Mouse (Mus musculus) midbrain, embryonic 16.5 days (tissue): ENCODE measurements around the gene Samd4b. TPM values are rescaled to one million over a fixed set of nuclear protein-coding genes. Genes with fewer than 3 reads are reported as not detected.

ENCODE experiments used
- ATAC-seq: fragments of 200-750 bp; cut with Nextera tagmentation; 2 replicates; pipeline ENCODE4 v1.8.0; 2017; ENCODE audit warnings: moderate TSS enrichment
- H3K27ac ChIP-seq: fragments of 300-500 bp; sonication (generic); 2 replicates; pipeline ENCODE4 v1.5.1; 2014; ENCODE audit warnings: mild to moderate bottlenecking, low read length, mixed read lengths
- H3K27me3 ChIP-seq: fragments of 300-500 bp; sonication (generic); 2 replicates; pipeline ENCODE4 v1.6.1; 2014; ENCODE audit warnings: low read depth, low read length, mixed read lengths; ENCODE audit not compliant: control insufficient read depth, insufficient read depth
- H3K36me3 ChIP-seq: fragments of 300-500 bp; sonication (generic); 2 replicates; pipeline ENCODE4 v1.6.1; 2014; ENCODE audit warnings: mild to moderate bottlenecking, low read length, moderate library complexity, mixed read lengths; ENCODE audit not compliant: control insufficient read depth, insufficient read depth
- H3K4me1 ChIP-seq: fragments of 300-500 bp; sonication (generic); 2 replicates; pipeline ENCODE4 v1.6.1; 2014; ENCODE audit warnings: mild to moderate bottlenecking, low read length, mixed read lengths; ENCODE audit not compliant: control insufficient read depth, insufficient read depth
- H3K4me2 ChIP-seq: fragments of 300-500 bp; sonication (generic); 2 replicates; pipeline ENCODE4 v1.6.1; 2014; ENCODE audit warnings: mild to moderate bottlenecking, low read length, mixed read lengths
- H3K4me3 ChIP-seq: fragments of 300-500 bp; sonication (generic); 2 replicates; pipeline ENCODE4 v1.5.1; 2014; ENCODE audit warnings: low read depth, mild to moderate bottlenecking, low read length, moderate library complexity, mixed read lengths
- H3K9ac ChIP-seq: fragments of 300-500 bp; sonication (generic); 2 replicates; pipeline ENCODE4 v1.6.1; 2014; ENCODE audit warnings: low read depth, low read length, mixed read lengths
- H3K9me3 ChIP-seq: fragments of 300-500 bp; sonication (generic); replicated peaks from 2 replicates; pipeline ENCODE4 v1.6.1; 2014; ENCODE audit warnings: mild to moderate bottlenecking, low read length, mixed read lengths; ENCODE audit not compliant: control insufficient read depth, poor library complexity, severe bottlenecking
- WGBS: fragments of 180-500 bp; shearing (Covaris S2); extraction: QIAGEN DNeasy Blood & Tissue Kit; methylation state at CpG from one replicate; pipeline ENCODE4 v1.1.7; 2014; 5-methylcytosine and 5-hydroxymethylcytosine counted together
- polyA plus RNA-seq: library from polyadenylated mRNA; unstranded; fragments of >200 nt; fragmentation: Nextera tagmentation; extraction: Ambion mirVana; gene quantifications from 2 replicates; pipeline ENCODE4 v1.2.1, GENCODE M21; 2015

The Samd4b gene
- polyA plus RNA-seq, 1 experiment from 2014 or later = 20.4 TPM

GRCm38 (mm10) chr7:28570982-28571682, 26.8 kb downstream of the Samd4b start:
- H3K4me3 ChIP-seq = no peak overlapping the region
- no peak for ATAC-seq
- 56% methylated on average over 5 of the region's 5 CpGs for WGBS

DNA sequence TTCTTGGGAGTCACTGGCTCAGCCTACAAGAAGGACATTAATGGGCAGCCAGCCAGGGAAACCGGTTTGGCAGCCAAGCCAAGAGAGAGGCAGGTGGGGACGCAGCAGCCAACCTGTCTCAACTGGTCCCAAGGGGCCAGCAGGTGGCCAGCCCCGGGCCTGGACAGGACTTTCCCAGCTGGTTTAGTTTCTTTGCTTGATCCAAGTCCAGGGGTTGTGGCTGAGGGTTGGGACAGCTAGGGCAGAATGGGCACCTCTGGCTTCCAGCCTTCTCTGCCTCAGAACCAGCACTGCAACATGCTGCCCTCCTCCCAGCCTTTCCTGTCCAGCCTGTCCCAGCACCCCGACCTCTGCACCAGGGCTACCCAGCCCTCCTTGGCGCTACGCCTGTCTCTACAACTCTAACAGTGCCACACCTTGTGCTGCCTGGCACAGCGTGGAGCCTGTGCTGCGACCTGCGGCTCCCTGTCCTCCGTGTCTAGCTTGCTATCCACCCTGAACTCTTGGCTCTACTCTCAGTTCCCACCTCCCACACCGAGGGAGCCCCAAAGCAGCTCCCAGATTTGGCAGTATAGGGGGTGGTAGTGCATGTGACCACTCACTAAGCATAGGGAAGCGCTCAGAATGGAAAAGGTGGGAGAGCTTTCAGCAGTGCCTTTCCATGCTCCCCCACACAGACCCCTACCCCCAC, 27.5 kb downstream of the Samd4b start:
- Histone ChIP-seq H3K27ac (peak overlapping the region; percentile 39; the same call in 1 of the 2 replicates), H3K9ac (no peak overlapping the region)

More at GRCm38 (mm10) chr7:28570982-28571682, 26.8 kb downstream of the Samd4b start:
- H3K9me3 ChIP-seq = no peaks in the 10 kb centered on the region
- H3K4me2 ChIP-seq = no peak overlapping the region
- H3K9ac ChIP-seq = no peak overlapping the region
- no peaks in the 10 kb centered on the region for H3K27me3 ChIP-seq
- H3K36me3 ChIP-seq = peaks cover 7% of the 10 kb centered on the region
- H3K4me1 ChIP-seq = no peaks in the 10 kb centered on the region
- H3K27ac ChIP-seq = no peak overlapping the region

DNA sequence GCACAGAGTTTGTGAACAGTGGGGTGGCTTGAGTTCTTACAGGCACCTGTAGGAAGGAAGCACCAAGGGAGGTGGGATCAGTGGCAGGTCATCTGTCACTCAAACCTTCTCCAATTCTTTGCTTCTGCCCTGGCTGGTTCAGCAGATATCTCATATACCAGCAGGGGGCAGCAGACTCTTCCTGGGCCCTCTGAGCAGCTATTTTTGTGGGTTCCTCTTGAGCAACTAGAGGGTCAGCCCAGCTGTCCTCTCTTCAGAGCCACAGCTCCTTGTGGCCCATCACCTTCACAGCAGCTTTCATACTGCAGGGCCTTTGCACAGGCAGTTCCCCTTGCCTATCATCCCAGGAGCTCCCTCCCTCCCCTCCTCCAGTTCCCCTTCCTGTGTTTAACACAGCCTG, 29.7 kb downstream of the Samd4b start:
- no peak overlapping the region for H3K27ac ChIP-seq
- H3K4me1 ChIP-seq = no peaks in the 10 kb centered on the region
- H3K27me3 ChIP-seq = no peaks in the 10 kb centered on the region
- H3K9me3 ChIP-seq = no peaks in the 10 kb centered on the region
- no peak overlapping the region for H3K9ac ChIP-seq
- H3K4me2 ChIP-seq = no peak overlapping the region
- no peak overlapping the region for H3K4me3 ChIP-seq
- ATAC-seq = no peak
- H3K36me3 ChIP-seq = peaks cover 15% of the 10 kb centered on the region

More for the DNA sequence above, 27.5 kb downstream of the Samd4b start:
- Histone ChIP-seq H3K4me2 (no peak overlapping the region), H3K4me1 (no peaks in the 10 kb centered on the region), H3K4me3 (no peak overlapping the region), H3K36me3 (peaks cover 7% of the 10 kb centered on the region), H3K27me3 (no peaks in the 10 kb centered on the region), H3K9me3 (no peaks in the 10 kb centered on the region)
- no peak for ATAC-seq
- WGBS = 77% methylated on average over 12 of the region's 12 CpGs

- WGBS = 91% methylated on average over 4 of the region's 4 CpGs
- Histone ChIP-seq H3K4me3 (no peak overlapping the region), H3K9ac (no peak overlapping the region), H3K27me3 (no peaks in the 10 kb centered on the region), H3K36me3 (peaks cover 15% of the 10 kb centered on the region), H3K4me2 (no peak overlapping the region), H3K4me1 (no peaks in the 10 kb centered on the region), H3K27ac (no peak overlapping the region), H3K9me3 (no peaks in the 10 kb centered on the region)
- ATAC-seq = no peak
These were observed 30.4 kb downstream of the Samd4b start for GRCm38 (mm10) chr7:28567539-28567938.

GRCm38 (mm10) chr7:28565407-28565806, 32.5 kb downstream of the Samd4b start:
- H3K9me3 ChIP-seq = no peaks in the 10 kb centered on the region
- no peaks in the 10 kb centered on the region for H3K4me1 ChIP-seq
- ATAC-seq = no peak
- WGBS = 76% methylated on average over 5 of the region's 5 CpGs
- no peak overlapping the region for H3K4me3 ChIP-seq
- H3K36me3 ChIP-seq = peaks cover 15% of the 10 kb centered on the region
- H3K4me2 ChIP-seq = no peak overlapping the region
- H3K27ac ChIP-seq = no peak overlapping the region
- H3K9ac ChIP-seq = no peak overlapping the region
- H3K27me3 ChIP-seq = no peaks in the 10 kb centered on the region

GRCm38 (mm10) chr7:28562951-28563350, 35.0 kb downstream of the Samd4b start:
- no peak overlapping the region for H3K9ac ChIP-seq
- WGBS = 96% methylated on average over 13 of the region's 13 CpGs
- H3K9me3 ChIP-seq = no peaks in the 10 kb centered on the region
- no peaks in the 10 kb centered on the region for H3K4me1 ChIP-seq
- H3K36me3 ChIP-seq = peaks cover 22% of the 10 kb centered on the region
- H3K27ac ChIP-seq = no peak overlapping the region
- H3K4me3 ChIP-seq = no peak overlapping the region
- H3K27me3 ChIP-seq = no peaks in the 10 kb centered on the region
- H3K4me2 ChIP-seq = no peak overlapping the region
- ATAC-seq = no peak

DNA sequence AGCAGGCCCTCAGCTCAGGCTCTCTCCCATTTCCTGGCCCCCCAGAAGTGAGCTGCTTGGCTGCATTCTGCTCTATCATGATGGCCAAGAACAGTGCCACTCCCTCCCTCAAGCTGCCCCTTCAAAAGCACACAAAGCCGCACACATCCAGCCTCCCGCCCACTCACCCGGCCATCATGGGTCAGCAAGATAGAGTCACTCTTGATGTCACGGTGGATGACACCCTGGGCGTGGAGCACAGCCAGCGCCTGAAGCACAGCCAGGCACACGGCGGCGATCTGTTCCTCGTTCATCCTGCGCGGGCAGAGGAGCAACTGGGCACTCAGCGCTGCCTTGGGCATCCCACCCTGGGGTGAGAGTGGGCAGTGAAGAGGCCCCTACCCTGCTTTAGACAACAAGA, 35.6 kb downstream of the Samd4b start:
- no peak overlapping the region for H3K4me3 ChIP-seq
- no peaks in the 10 kb centered on the region for H3K9me3 ChIP-seq
- H3K27me3 ChIP-seq = no peaks in the 10 kb centered on the region
- H3K4me1 ChIP-seq = no peaks in the 10 kb centered on the region
- H3K36me3 ChIP-seq = peaks cover 16% of the 10 kb centered on the region
- no peak overlapping the region for H3K4me2 ChIP-seq
- no peak for ATAC-seq
- H3K9ac ChIP-seq = no peak overlapping the region
- 91% methylated on average over 13 of the region's 13 CpGs for WGBS
- H3K27ac ChIP-seq = no peak overlapping the region

- Histone ChIP-seq H3K9me3 (no peaks in the 10 kb centered on the region), H3K4me3 (no peak overlapping the region), H3K4me1 (no peaks in the 10 kb centered on the region), H3K9ac (no peak overlapping the region), H3K27ac (no peak overlapping the region), H3K36me3 (peaks cover 15% of the 10 kb centered on the region), H3K27me3 (no peaks in the 10 kb centered on the region), H3K4me2 (no peak overlapping the region)
- 86% methylated on average over 11 of the region's 11 CpGs for WGBS
- ATAC-seq = no peak
These were observed 36.0 kb downstream of the Samd4b start for GRCm38 (mm10) chr7:28561967-28562366.

- WGBS = 95% methylated on average over 10 of the region's 10 CpGs
- no peak for ATAC-seq
- H3K36me3 ChIP-seq = peaks cover 15% of the 10 kb centered on the region
These were observed 37.1 kb downstream of the Samd4b start for GRCm38 (mm10) chr7:28560856-28561255.

More at GRCm38 (mm10) chr7:28560856-28561255, 37.1 kb downstream of the Samd4b start:
- H3K4me1 ChIP-seq = no peaks in the 10 kb centered on the region
- H3K27me3 ChIP-seq = no peaks in the 10 kb centered on the region
- H3K9ac ChIP-seq = no peak overlapping the region
- H3K4me3 ChIP-seq = no peak overlapping the region
- H3K27ac ChIP-seq = no peak overlapping the region
- no peaks in the 10 kb centered on the region for H3K9me3 ChIP-seq
- H3K4me2 ChIP-seq = no peak overlapping the region
